Mouse (Mus musculus) CH12.LX (cell line): ENCODE measurements around the gene Vrk3. TPM values are rescaled to one million over a fixed set of nuclear protein-coding genes. Genes with fewer than 3 reads are reported as not detected.

ENCODE experiments used
- DNase-seq: peaks from one replicate; pipeline ENCODE4 v3.0.0-alpha.2; 2013; ENCODE audit errors: extremely low read depth
- H3K27ac ChIP-seq: 2 replicates; pipeline ENCODE4 v1.5.1; 2012; ENCODE audit warnings: low read depth, mild to moderate bottlenecking, control low read depth, moderate library complexity; ENCODE audit not compliant: insufficient read depth
- H3K27me3 ChIP-seq: replicated peaks from 2 replicates; pipeline ENCODE3; 2012; ENCODE audit warnings: inconsistent platforms
- H3K36me3 ChIP-seq, 2 experiments: replicated peaks in 1 of 2; 2 replicates each; pipeline versions ENCODE3 to v1.6.1; 2012; ENCODE audit warnings: inconsistent platforms in 1 of 2, low read length in 1 of 2, mild to moderate bottlenecking in 1 of 2, mixed read lengths in 1 of 2, moderate library complexity in 1 of 2; ENCODE audit not compliant: control insufficient read depth in 1 of 2, insufficient read depth in 1 of 2
- H3K4me1 ChIP-seq, 2 experiments: 2 replicates each; pipeline ENCODE4 v1.6.1; 2012; ENCODE audit warnings: inconsistent platforms in 1 of 2, moderate library complexity in 1 of 2; ENCODE audit not compliant: insufficient read depth in 2 of 2, control insufficient read depth in 1 of 2
- H3K4me2 ChIP-seq: 2 replicates; pipeline ENCODE4 v1.6.1; 2012; ENCODE audit warnings: low read depth, mild to moderate bottlenecking, control low read depth; ENCODE audit not compliant: poor library complexity, insufficient read depth, severe bottlenecking
- H3K4me3 ChIP-seq, 3 experiments: fragments of 150-350 bp in 1 of 3; sonication (generic) in 1 of 3; replicated peaks in 1 of 3; 2 replicates each; pipeline versions ENCODE3 to v1.5.1; 2011 to 2012; ENCODE audit warnings: low read depth in 2 of 3, low read length in 2 of 3, mild to moderate bottlenecking in 2 of 3, moderate library complexity in 2 of 3, control low read depth in 1 of 3, improper control_type of control experiment in 1 of 3, inconsistent platforms in 1 of 3, mixed read lengths in 1 of 3; ENCODE audit not compliant: poor library complexity in 1 of 3
- H3K79me2 ChIP-seq: replicated peaks from 2 replicates; pipeline ENCODE4 v1.6.1; 2012; ENCODE audit warnings: mild to moderate bottlenecking, moderate library complexity; ENCODE audit not compliant: control insufficient read depth, poor library complexity, insufficient read depth, severe bottlenecking; ENCODE audit errors: extremely low read depth
- H3K9ac ChIP-seq: 2 replicates; pipeline ENCODE4 v1.6.1; 2012; ENCODE audit warnings: low read depth, mild to moderate bottlenecking, control low read depth, moderate library complexity; ENCODE audit not compliant: insufficient read depth
- H3K9me3 ChIP-seq: replicated peaks from 2 replicates; pipeline ENCODE3; 2012; ENCODE audit warnings: low read length, inconsistent platforms, mixed read lengths
- BHLHE40 ChIP-seq: IDR thresholded peaks from 2 replicates; pipeline ENCODE4 v1.6.1; 2011; ENCODE audit warnings: mild to moderate bottlenecking, low read depth, low read length, improper control_type of control experiment
- CHD1 ChIP-seq: IDR thresholded peaks from 2 replicates; pipeline ENCODE4 v1.6.1; 2012; ENCODE audit warnings: low read depth, low read length, improper control_type of control experiment, inconsistent platforms
- ELF1 ChIP-seq: IDR thresholded peaks from 2 replicates; pipeline ENCODE4 v1.6.1; 2014; ENCODE audit warnings: low read depth, mild to moderate bottlenecking, inconsistent platforms, low read length, improper control_type of control experiment
- ETS1 ChIP-seq: conservative IDR thresholded peaks from 2 replicates; pipeline ENCODE4 v1.6.1; 2012; ENCODE audit warnings: low read depth, mild to moderate bottlenecking, inconsistent platforms, low read length, improper control_type of control experiment, moderate library complexity
- GABPA ChIP-seq: IDR thresholded peaks from 2 replicates; pipeline ENCODE4 v1.6.1; 2012; ENCODE audit warnings: low read depth, low read length, improper control_type of control experiment, inconsistent platforms; ENCODE audit not compliant: insufficient replicate concordance
- HCFC1 ChIP-seq: IDR thresholded peaks from 2 replicates; pipeline ENCODE4 v1.6.1; 2012; ENCODE audit warnings: low read depth, mild to moderate bottlenecking, inconsistent platforms, low read length, improper control_type of control experiment
- IRF4 ChIP-seq: IDR thresholded peaks from 2 replicates; pipeline ENCODE4 v1.6.1; 2014; ENCODE audit warnings: low read depth, mild to moderate bottlenecking, inconsistent platforms, low read length, improper control_type of control experiment
- JUN ChIP-seq: IDR thresholded peaks from 2 replicates; pipeline ENCODE4 v1.6.1; 2011; ENCODE audit warnings: low read depth, mild to moderate bottlenecking, low read length, improper control_type of control experiment, moderate library complexity; ENCODE audit not compliant: insufficient read depth
- JUND ChIP-seq: conservative IDR thresholded peaks from 2 replicates; pipeline ENCODE4 v1.6.1; 2011; ENCODE audit warnings: low read depth, low read length, improper control_type of control experiment
- MAFK ChIP-seq: IDR thresholded peaks from 2 replicates; pipeline ENCODE4 v1.6.1; 2011; ENCODE audit warnings: low read length, improper control_type of control experiment; ENCODE audit not compliant: insufficient replicate concordance
- MAX ChIP-seq: IDR thresholded peaks from 2 replicates; pipeline ENCODE4 v1.6.1; 2011; ENCODE audit warnings: low read length, improper control_type of control experiment
- MAZ ChIP-seq: IDR thresholded peaks from 2 replicates; pipeline ENCODE4 v1.6.1; 2012; ENCODE audit warnings: low read depth, mild to moderate bottlenecking, inconsistent platforms, low read length, improper control_type of control experiment, moderate library complexity
- MEF2A ChIP-seq: IDR thresholded peaks from 2 replicates; pipeline ENCODE4 v1.6.1; 2014; ENCODE audit warnings: low read depth, mild to moderate bottlenecking, inconsistent platforms, low read length, improper control_type of control experiment, borderline replicate concordance
- MYC ChIP-seq: IDR thresholded peaks from 2 replicates; pipeline ENCODE4 v1.6.1; 2011; ENCODE audit warnings: low read depth, mild to moderate bottlenecking, improper control_type of control experiment, low read length
- POLR2A ChIP-seq: IDR thresholded peaks from 2 replicates; pipeline ENCODE4 v1.6.1; 2011; ENCODE audit warnings: low read depth, mild to moderate bottlenecking, improper control_type of control experiment, low read length
- SMC3 ChIP-seq: IDR thresholded peaks from 2 replicates; pipeline ENCODE4 v1.6.1; 2011; ENCODE audit warnings: low read depth, low read length, improper control_type of control experiment
- TBP ChIP-seq: conservative IDR thresholded peaks from 2 replicates; pipeline ENCODE4 v1.6.1; 2011; ENCODE audit warnings: low read depth, low read length, improper control_type of control experiment
- UBTF ChIP-seq: IDR thresholded peaks from 2 replicates; pipeline ENCODE4 v1.6.1; 2012; ENCODE audit warnings: low read depth, mild to moderate bottlenecking, inconsistent platforms, low read length, improper control_type of control experiment, moderate library complexity
- USF1 ChIP-seq: IDR thresholded peaks from 2 replicates; pipeline ENCODE4 v1.6.1; 2014; ENCODE audit warnings: low read depth, mild to moderate bottlenecking, inconsistent platforms, low read length, improper control_type of control experiment
- ZC3H11A ChIP-seq: IDR thresholded peaks from 2 replicates; pipeline ENCODE4 v1.6.1; 2012; ENCODE audit warnings: low read depth, mild to moderate bottlenecking, inconsistent platforms, low read length, improper control_type of control experiment
- ZMIZ1 ChIP-seq: IDR thresholded peaks from 2 replicates; pipeline ENCODE4 v1.6.1; 2012; ENCODE audit warnings: low read depth, mild to moderate bottlenecking, inconsistent platforms, low read length, improper control_type of control experiment
- ZNF384 ChIP-seq: IDR thresholded peaks from 2 replicates; pipeline ENCODE4 v1.6.1; 2012; ENCODE audit warnings: low read depth, low read length, improper control_type of control experiment, inconsistent platforms
- dilution Hi-C: fragments of 300-500 bp; cut with MboI; formaldehyde crosslinking; loops from 2 replicates; pipeline ENCODE4 v1.14.3; 2020; ENCODE audit warnings: low sequenced_read_pairs; ENCODE audit not compliant: extremely low pct_unique_long_range_greater_than_20kb, extremely low pct_ligation_motif_present
- in situ Hi-C: fragments of 300-500 bp; cut with MboI; formaldehyde crosslinking; loops from 3 replicates; pipeline ENCODE4 v1.14.3; 2019; ENCODE audit warnings: low sequenced_read_pairs, low pct_ligation_motif_present, low pct_unique_long_range_greater_than_20kb, mixed read lengths
- polyA plus RNA-seq: library from polyadenylated mRNA; unstranded; fragments of >175 nt; gene quantifications from 2 replicates; pipeline ENCODE4 v1.2.1, GENCODE M21; 2012; ENCODE audit warnings: low read depth; ENCODE audit not compliant: insufficient read length
- total RNA-seq, 2 experiments: library from RNA; depleted of rRNA; stranded (reverse); fragments of 300-350 nt in 1 of 2; fragments of >200 nt in 1 of 2; gene quantifications; 2 replicates each; pipeline ENCODE4 v1.2.3; 2012 to 2014

The Vrk3 gene
- total and polyA plus RNA-seq, 3 experiments: 30.0 to 50.4 (median 34.2) TPM

DNA sequence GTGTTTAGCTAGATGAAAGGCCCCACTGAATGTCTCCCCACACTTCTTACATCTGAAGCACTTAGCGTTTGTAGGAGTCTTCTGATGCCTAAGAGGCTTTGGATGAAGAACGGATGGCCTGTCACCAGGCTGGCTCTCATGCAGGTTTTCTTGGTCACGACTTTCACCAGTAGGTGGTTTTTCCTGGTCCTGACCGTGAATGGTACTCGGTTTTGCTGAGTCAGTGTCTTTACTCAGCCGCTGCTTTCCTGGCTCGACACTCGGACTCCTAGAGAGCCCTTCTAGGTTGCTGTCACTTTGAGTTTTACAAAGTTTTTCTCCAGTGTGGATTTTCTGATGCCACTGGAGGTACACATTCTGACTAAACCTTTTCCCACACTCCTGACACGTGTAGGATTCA lies 14.5 kb upstream of the Vrk3 start:
- Histone ChIP-seq H3K9ac (no peak overlapping the region), H3K4me3 (no peak overlapping the region), H3K36me3 (peaks cover 48 to 77% of the 10 kb centered on the region in 2 experiments), H3K9me3 (peaks cover 3% of the 10 kb centered on the region), H3K27ac (no peak overlapping the region), H3K79me2 (no peaks in the 10 kb centered on the region), H3K4me2 (no peak overlapping the region), H3K4me1 (no peaks in the 10 kb centered on the region), H3K27me3 (no peaks in the 10 kb centered on the region)
- TF ChIP-seq UBTF: no peak
- TF ChIP-seq HCFC1: no peak
- no peak for TF ChIP-seq GABPA
- TF ChIP-seq POLR2A: no peak
- no peak for TF ChIP-seq MAFK
- TF ChIP-seq CHD1: no peak
- TF ChIP-seq MAX: no peak
- TF ChIP-seq MEF2A: no peak
- TF ChIP-seq ELF1: no peak
- no peak for TF ChIP-seq JUN
- TF ChIP-seq MAZ: no peak
- TF ChIP-seq MYC: no peak
- no peak for DNase-seq
- in situ Hi-C loops: no loop called here
- dilution Hi-C loops: no loop called here

DNA sequence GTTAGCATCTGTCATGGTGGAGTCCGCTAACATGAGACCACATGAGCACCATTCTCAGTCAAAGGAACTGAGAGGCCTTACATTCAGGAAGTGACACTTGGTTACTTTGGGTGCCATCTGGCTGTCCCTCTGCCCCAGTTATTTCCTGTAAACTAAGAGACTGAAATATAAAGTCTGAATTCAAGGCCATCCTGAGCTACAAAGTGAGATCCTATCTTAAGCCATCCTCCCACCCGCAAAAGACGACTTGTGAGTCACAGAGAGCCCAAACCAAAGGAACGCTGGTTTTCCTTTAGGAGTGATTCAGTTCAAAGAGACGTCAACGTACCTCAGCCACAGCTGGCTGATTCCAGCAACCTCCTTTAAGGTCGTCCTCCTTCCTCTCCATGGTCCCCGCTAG lies 6.9 kb upstream of the Vrk3 start:
- Histone ChIP-seq H3K36me3 (peaks cover 30 to 54% of the 10 kb centered on the region in 2 experiments), H3K4me3 (no peak overlapping the region), H3K9me3 (no peaks in the 10 kb centered on the region), H3K9ac (no peak overlapping the region), H3K4me2 (no peak overlapping the region), H3K27ac (no peak overlapping the region), H3K4me1 (peaks cover 3 to 22% of the 10 kb centered on the region in 2 experiments; a peak in 2 of 4 replicates), H3K79me2 (no peaks in the 10 kb centered on the region; the same call in 1 of the 2 replicates), H3K27me3 (no peaks in the 10 kb centered on the region)
- in situ Hi-C loops: loop anchor here (10.0 kb wide), 1 partner anchor 213 kb away; no protein-coding TSS in a partner anchor
- TF ChIP-seq ETS1: no peak
- no peak for TF ChIP-seq MAZ
- no peak for TF ChIP-seq GABPA
- no peak for TF ChIP-seq MAFK
- TF ChIP-seq JUN: no peak
- TF ChIP-seq BHLHE40: no peak
- TF ChIP-seq IRF4: no peak
- no peak for TF ChIP-seq TBP
- no peak for TF ChIP-seq JUND
- no peak for TF ChIP-seq USF1
- no peak for TF ChIP-seq ZMIZ1
- no peak for TF ChIP-seq SMC3
- TF ChIP-seq ELF1: no peak
- no peak for TF ChIP-seq HCFC1
- no peak for TF ChIP-seq ZC3H11A
- no peak for TF ChIP-seq ZNF384
- no peak for DNase-seq
- dilution Hi-C loops: no loop called here
